Mouse (Mus musculus) heart, adult 2 months (tissue): ENCODE measurements at regions not wholly inside any gene's neighbourhood (a gene's known extent, or its start where the extent isn't known, plus 50 kb on each side); places are given as distances from the start of the nearest gene placed in this dataset.

Source experiments
- DNase-seq, 2 experiments: peaks; one replicate each; pipeline ENCODE4 v3.0.0; 2021
- H3K27ac ChIP-seq: fragments of 200-600 bp; 2 replicates; pipeline ENCODE4 v1.8.1; 2022
- H3K27me3 ChIP-seq: fragments of 200-500 bp; 2 replicates; pipeline ENCODE4 v1.6.1; 2012; ENCODE audit warnings: mild to moderate bottlenecking, low read length, inconsistent platforms, mixed read lengths; ENCODE audit not compliant: control insufficient read depth, insufficient read depth
- H3K36me3 ChIP-seq: fragments of 200-500 bp; 2 replicates; pipeline ENCODE4 v1.6.1; 2012; ENCODE audit warnings: low read length, inconsistent platforms; ENCODE audit not compliant: control insufficient read depth, insufficient read depth
- H3K4me1 ChIP-seq: fragments of 200-500 bp; 2 replicates; pipeline ENCODE4 v1.6.1; 2011; ENCODE audit warnings: low read length; ENCODE audit not compliant: control insufficient read depth, insufficient read depth
- H3K4me3 ChIP-seq: fragments of 200-600 bp; 2 replicates; pipeline ENCODE4 v1.8.1; 2022
- H3K79me2 ChIP-seq: fragments of 200-500 bp; replicated peaks from 2 replicates; pipeline ENCODE4 v1.6.1; 2012; ENCODE audit warnings: mild to moderate bottlenecking, inconsistent platforms, low read length, moderate library complexity, mixed read lengths; ENCODE audit not compliant: control insufficient read depth, insufficient read depth
- H3K9ac ChIP-seq: fragments of 200-500 bp; 2 replicates; pipeline ENCODE4 v1.6.1; 2012; ENCODE audit warnings: low read depth, mild to moderate bottlenecking, control low read depth, inconsistent platforms, low read length, mixed read lengths
- CTCF ChIP-seq: fragments of 200-600 bp; IDR thresholded peaks from 2 replicates; pipeline ENCODE4 v1.8.1; 2022; ENCODE audit warnings: antibody characterized with exemption, mild to moderate bottlenecking, moderate library complexity
- EP300 ChIP-seq: fragments of 200-500 bp; IDR thresholded peaks from 2 replicates; pipeline ENCODE4 v1.6.1; 2011; ENCODE audit warnings: low read depth, low read length, control low read depth; ENCODE audit not compliant: insufficient read depth
- POLR2A ChIP-seq: fragments of 200-500 bp; IDR thresholded peaks from 2 replicates; pipeline ENCODE4 v1.6.1; 2011; ENCODE audit warnings: mild to moderate bottlenecking, low read depth, low read length, control low read depth; ENCODE audit not compliant: insufficient read depth
- WGBS: fragments of 180-500 bp; shearing (Covaris S2); methylation state at CpG from one replicate; pipeline ENCODE4 v1.1.7; 2018; 5-methylcytosine and 5-hydroxymethylcytosine counted together
- intact Hi-C: fragments of 180-260 bp; cut with DNase I; formaldehyde crosslinking; loops from one replicate; pipeline ENCODE4 v1.15.1; 2025

DNA sequence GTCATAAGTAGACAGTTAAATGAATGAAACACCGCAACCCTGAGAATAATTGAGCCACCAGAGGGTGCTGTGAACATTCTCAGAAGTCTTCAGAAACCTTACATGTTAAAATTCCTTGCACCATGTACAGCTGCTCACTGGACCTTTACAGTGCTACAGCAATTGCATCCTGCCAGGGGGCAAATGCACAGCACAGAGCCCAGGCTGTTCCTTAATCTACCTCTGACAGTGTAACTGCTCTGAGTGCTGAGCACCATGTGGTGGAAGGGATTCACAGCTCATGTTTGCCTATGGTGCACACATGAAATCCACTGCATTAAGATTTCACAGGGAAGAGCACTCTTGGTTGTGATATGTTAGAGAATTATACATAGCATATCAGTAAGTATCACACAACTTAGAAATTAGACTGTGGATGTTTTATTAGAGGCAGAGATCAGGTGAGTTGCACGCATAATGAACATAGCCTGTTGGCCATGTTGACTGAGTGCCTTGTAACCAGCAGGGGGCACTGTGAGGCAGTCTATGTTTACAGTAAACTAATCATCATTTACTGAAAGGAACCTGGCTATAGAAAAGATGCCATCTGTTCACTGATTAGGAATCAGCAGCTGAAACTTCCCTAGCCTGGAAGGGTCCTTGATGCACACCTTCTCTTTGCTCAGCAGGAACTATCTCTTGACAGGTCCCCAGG lies 167.4 kb downstream of the Olfr164 start:
- intact Hi-C loops, result no loop called here
- no peaks in the 10 kb centered on the region for H3K4me1 ChIP-seq
- 66% methylated on average over 2 of the region's 2 CpGs for WGBS
- peak in 1 of 2 experiments; percentile 19 for DNase-seq
- no peak overlapping the region for H3K9ac ChIP-seq
- no peak for TF ChIP-seq CTCF
- no peak for TF ChIP-seq POLR2A
- TF ChIP-seq EP300, result no peak
- H3K79me2 ChIP-seq, result no peaks in the 10 kb centered on the region
- H3K4me3 ChIP-seq, result no peak overlapping the region
- no peaks in the 10 kb centered on the region for H3K27me3 ChIP-seq
- no peak overlapping the region for H3K27ac ChIP-seq
- H3K36me3 ChIP-seq, result no peaks in the 10 kb centered on the region
